Mouse (Mus musculus) right cerebral cortex, postnatal 36 days (tissue): ENCODE measurements around the gene Bglap2.
A peak's percentile ranks its signal among the peaks of the same experiment; 100 is the strongest.
"Not testable (repeated sequence)": the region's sequence is repeated elsewhere in the genome, so short reads cannot be mapped to it uniquely, and the experiment has no call there.

Experiments
- DNase-seq, 2 experiments: peaks; one replicate each; pipeline ENCODE4 v3.0.0; 2022; ENCODE audit warnings: low spot score in 2 of 2, mixed read lengths in 1 of 2

Gene Bglap2

GRCm38 (mm10) chr3:88378599-88378998 lies at the start of gene Bglap2:
TSS of gene Bglap2 (minus strand) at chr3:88378699.
- not testable (repeated sequence) for DNase-seq

GRCm38 (mm10) chr3:88427342-88427905 lies 48.9 kb upstream of the Bglap2 start:
- DNase-seq = no peak

GRCm38 (mm10) chr3:88425708-88426420 lies 47.4 kb upstream of the Bglap2 start:
- no peak for DNase-seq

- DNase-seq = no peak
Measured at GRCm38 (mm10) chr3:88425330-88425689, 46.8 kb upstream of the Bglap2 start.

GRCm38 (mm10) chr3:88424605-88425329 lies 46.3 kb upstream of the Bglap2 start, which contains the start of gene Slc25a44:
TSS of gene Slc25a44 (minus strand) at chr3:88425139.
- DNase-seq = peak; percentile 89 to 95

- DNase-seq = peak in 1 of 2 experiments; percentile 44
Measured at GRCm38 (mm10) chr3:88422020-88422720, 43.7 kb upstream of the Bglap2 start.

GRCm38 (mm10) chr3:88420771-88421170 lies 42.3 kb upstream of the Bglap2 start:
- no peak for DNase-seq

GRCm38 (mm10) chr3:88418016-88418415 lies 39.5 kb upstream of the Bglap2 start:
- no peak for DNase-seq

- no peak for DNase-seq
Measured at GRCm38 (mm10) chr3:88415668-88416067, 37.2 kb upstream of the Bglap2 start.

- no peak for DNase-seq
Measured at GRCm38 (mm10) chr3:88412636-88413035, 34.1 kb upstream of the Bglap2 start.

- DNase-seq = no peak
Measured at GRCm38 (mm10) chr3:88411681-88412080, 33.2 kb upstream of the Bglap2 start.

GRCm38 (mm10) chr3:88410645-88411031 lies 32.1 kb upstream of the Bglap2 start:
- no peak for DNase-seq

- peak; percentile 85 to 86 for DNase-seq
Measured at GRCm38 (mm10) chr3:88409741-88410644, 31.5 kb upstream of the Bglap2 start, which contains the start of gene Pmf1. TSS of gene Pmf1 (minus strand) at chr3:88410331.

- no peak for DNase-seq
Measured at GRCm38 (mm10) chr3:88408953-88409352, 30.5 kb upstream of the Bglap2 start.

GRCm38 (mm10) chr3:88407529-88407928 lies 29.0 kb upstream of the Bglap2 start:
- DNase-seq = no peak

- DNase-seq = peak; percentile 41 to 54
Measured at GRCm38 (mm10) chr3:88407090-88407489, 28.6 kb upstream of the Bglap2 start.

- DNase-seq = no peak
Measured at GRCm38 (mm10) chr3:88403522-88404230, 25.2 kb upstream of the Bglap2 start.

GRCm38 (mm10) chr3:88398666-88399065 lies 20.2 kb upstream of the Bglap2 start:
- no peak for DNase-seq

- DNase-seq = no peak
Measured at GRCm38 (mm10) chr3:88395742-88396141, 17.2 kb upstream of the Bglap2 start.

GRCm38 (mm10) chr3:88395288-88395687 lies 16.8 kb upstream of the Bglap2 start:
- DNase-seq = no peak
